Mouse (Mus musculus): ENCODE results near the gene Kank1.

GRCm38 (mm10) chr19:25271591-25271990 is 34.8 kb downstream of the Kank1 start:
- TF ChIP-seq CTCF (IDR thresholded peaks at IDR 0.05; ENCODE audit: low read depth, low read length) (no peak), POLR2A (IDR thresholded peaks at IDR 0.05; ENCODE audit: extremely low read depth, insufficient read depth, low read length) (no peak)
